Mouse (Mus musculus) inflammation-experienced regulatory T-cells, adult 6 months (primary cell): ENCODE results near the gene Gm21866. TPM values are rescaled to one million over a fixed set of nuclear protein-coding genes. Genes with fewer than 3 reads are reported as not detected.
"Not testable (repeated sequence)": the region's sequence is repeated elsewhere in the genome, so short reads cannot be mapped to it uniquely, and the experiment has no call there.

Experiments
- ATAC-seq: one replicate; pipeline ENCODE4 v1.8.0; 2017
- polyA plus RNA-seq, 3 experiments: library from polyadenylated mRNA; unstranded; fragments of 100-300 nt; shearing (Covaris generic); gene quantifications; one replicate each; pipeline ENCODE4 v1.2.1; 2017

Gene Gm21866
- not detected for polyA plus RNA-seq

DNA sequence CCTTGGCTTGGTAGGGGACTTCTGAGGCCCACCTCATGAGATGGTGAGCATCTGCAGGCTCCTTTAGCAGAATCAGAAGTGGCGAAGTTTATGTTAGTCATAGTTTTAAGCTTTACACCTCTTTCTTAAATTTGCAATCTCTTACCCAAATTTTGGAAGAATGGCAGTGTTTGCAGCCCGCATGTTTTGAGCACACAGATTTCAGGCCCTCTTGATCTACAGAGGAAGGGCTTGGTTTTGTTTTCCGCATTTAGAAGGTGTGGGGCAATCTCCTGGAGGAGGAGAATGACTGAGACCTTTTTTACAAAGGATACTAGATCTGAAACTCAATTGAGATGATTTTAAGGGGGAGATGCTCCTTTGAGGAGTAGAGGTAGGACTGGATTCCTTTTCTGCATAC is at the start of gene Gm21866:
Gene Gm21866 (minus strand): TSS at position 101 of the 400 bp plus-strand sequence.
- not testable (repeated sequence) for ATAC-seq

GRCm38 (mm10) chrY:13493726-13494125 is 28.3 kb upstream of the Gm21866 start, which contains the start of gene Gm20773:
Gene Gm20773 (plus strand): TSS chrY:13494026.
- not testable (repeated sequence) for ATAC-seq

Other genes with a start within 250 kb of the Gm21866 start
- not detected for gene Gm21828, start 241.7 kb downstream of the Gm21866 start, polyA plus RNA-seq
- gene Gm21440, start 213.2 kb downstream of the Gm21866 start, polyA plus RNA-seq, result not detected
- gene Gm21454, start 213.1 kb downstream of the Gm21866 start, polyA plus RNA-seq, result not detected
- gene Gm21725, start 116.5 kb downstream of the Gm21866 start, polyA plus RNA-seq, result not detected
- not detected for gene Gm20773, start 28.4 kb upstream of the Gm21866 start, polyA plus RNA-seq